ENCODE assay signal across 9 mouse cellular contexts in genomic region chr17:47527581-47528300, GRCm38 (mm10). TPM values are rescaled to one million over a fixed set of nuclear protein-coding genes. Genes with fewer than 3 reads are reported as not detected.
DNase-seq lines count a peak whose midpoint lies in the region; ATAC-seq and TF ChIP-seq lines count a peak whose summit lies in the region.
"Had no signal": no experiment of that assay in that cellular context is flagged by ENCODE, and none has a peak within 500 bp of the region (broad histone marks: within the 10 kb centered on the region; RNA-seq: fewer than 3 reads in every experiment).

No protein-coding gene starts in this region.

- ATAC-seq in embryonic facial prominence, embryonic 11.5 days (replicated peaks; ENCODE audit: insufficient number of reproducible peaks, low FRiP score, low TSS enrichment, low read depth): peak; percentile 22; the same call in 1 of the 2 replicates
- ATAC-seq in intestine, embryonic 15.5 days: peak; percentile 83
- 0 out of 2 replicates have a peak, but pooled peaks have one; percentile 12 for ATAC-seq in midbrain, embryonic 11.5 days (ENCODE audit: low FRiP score)

- no peaks in the 10 kb centered on the region for H3K36me3 ChIP-seq in embryonic facial prominence, embryonic 11.5 days (replicated peaks; ENCODE audit: control insufficient read depth, insufficient read depth, low read depth, low read length)
- no peaks in the 10 kb centered on the region for H3K36me3 ChIP-seq in intestine, embryonic 15.5 days
- no peaks in the 10 kb centered on the region for H3K36me3 ChIP-seq in midbrain, embryonic 11.5 days (ENCODE audit: control insufficient read depth, insufficient read depth, low read length)

- no peak overlapping the region for H3K4me2 ChIP-seq in embryonic facial prominence, embryonic 11.5 days (ENCODE audit: low read depth, low read length)
- peak overlapping the region; percentile 41 for H3K4me2 ChIP-seq in intestine, embryonic 15.5 days (replicated peaks)
- H3K4me2 ChIP-seq in midbrain, embryonic 11.5 days: no peak overlapping the region

- no peaks in the 10 kb centered on the region; the same call in 1 of the 2 replicates for H3K4me1 ChIP-seq in embryonic facial prominence, embryonic 11.5 days (ENCODE audit: control insufficient read depth, insufficient read depth, low read length)
- H3K4me1 ChIP-seq in intestine, embryonic 15.5 days (replicated peaks): peaks cover 36% of the 10 kb centered on the region
- peaks cover 7% of the 10 kb centered on the region for H3K4me1 ChIP-seq in midbrain, embryonic 11.5 days (ENCODE audit: control insufficient read depth, insufficient read depth, low read length)

- intact Hi-C loops in gastrocnemius, adult 2 months (cut with DNase I): no loop called here
- intact Hi-C loops in left cerebral cortex, postnatal 36 days (cut with DNase I): no loop called here

- 35% methylated on average over 10 of the region's 10 CpGs for WGBS in embryonic facial prominence, embryonic 11.5 days
- 27% methylated on average over 10 of the region's 10 CpGs for WGBS in intestine, embryonic 15.5 days
- 52% methylated on average over 10 of the region's 10 CpGs for WGBS in midbrain, embryonic 11.5 days

- H3K4me3 ChIP-seq in gastrocnemius, adult 2 months: no peak overlapping the region
- no peak overlapping the region for H3K4me3 ChIP-seq in embryonic facial prominence, embryonic 11.5 days (ENCODE audit: low read depth, low read length)
- no peak overlapping the region for H3K4me3 ChIP-seq in intestine, embryonic 15.5 days (replicated peaks)
- no peak overlapping the region for H3K4me3 ChIP-seq in midbrain, embryonic 11.5 days (ENCODE audit: low read depth, low read length)
- H3K4me3 ChIP-seq: erythroblast, embryonic 14.5 days had no signal

- TF ChIP-seq CTCF in gastrocnemius, adult 2 months (IDR thresholded peaks at IDR 0.05): no peak

- no peaks in the 10 kb centered on the region for H3K27me3 ChIP-seq in embryonic facial prominence, embryonic 11.5 days (ENCODE audit: control insufficient read depth, insufficient read depth, low read length)
- H3K27me3 ChIP-seq in intestine, embryonic 15.5 days (replicated peaks): no peaks in the 10 kb centered on the region
- H3K27me3 ChIP-seq in midbrain, embryonic 11.5 days (ENCODE audit: control insufficient read depth, insufficient read depth, low read length): no peaks in the 10 kb centered on the region

- peak overlapping the region; percentile 51 for H3K27ac ChIP-seq in gastrocnemius, adult 2 months
- H3K27ac ChIP-seq in embryonic facial prominence, embryonic 11.5 days (replicated peaks; ENCODE audit: low read depth, low read length): peak overlapping the region; percentile 83
- peak overlapping the region; percentile 89 for H3K27ac ChIP-seq in intestine, embryonic 15.5 days
- H3K27ac ChIP-seq in midbrain, embryonic 11.5 days (ENCODE audit: low read depth, low read length): no peak overlapping the region

- DNase-seq in gastrocnemius, adult 2 months: no peak
- DNase-seq in gastrocnemius, postnatal 25 days: no peak
- peak; percentile 69 for DNase-seq in embryonic facial prominence, embryonic 11.5 days (ENCODE audit: low spot score)
- no peak for DNase-seq in midbrain, embryonic 11.5 days (ENCODE audit: low spot score, missing footprints)
- DNase-seq in layer of hippocampus, postnatal 10 days (ENCODE audit: low spot score in 2 of 2): no peak
- DNase-seq in left cerebral cortex, postnatal 36 days (ENCODE audit: low spot score in 2 of 2): no peak
- no peak for DNase-seq in right cerebral cortex, postnatal 14 days

- H3K9me3 ChIP-seq in embryonic facial prominence, embryonic 11.5 days (replicated peaks; ENCODE audit: control insufficient read depth, low read length): no peaks in the 10 kb centered on the region
- H3K9me3 ChIP-seq in intestine, embryonic 15.5 days: no peaks in the 10 kb centered on the region
- no peaks in the 10 kb centered on the region for H3K9me3 ChIP-seq in midbrain, embryonic 11.5 days (ENCODE audit: control insufficient read depth, low read length)

- H3K9ac ChIP-seq in embryonic facial prominence, embryonic 11.5 days (replicated peaks; ENCODE audit: low read length): peak overlapping the region; percentile 40; the same call in 1 of the 2 replicates
- H3K9ac ChIP-seq in intestine, embryonic 15.5 days: peak overlapping the region; percentile 15; the same call in 1 of the 2 replicates
- H3K9ac ChIP-seq in midbrain, embryonic 11.5 days (ENCODE audit: low read length): peak overlapping the region; percentile 33; the same call in 1 of the 2 replicates

RNA-seq across cellular contexts. Expression of gene Ccnd3, which starts 22.9 kb away (rescaled TPM):
- 10 to 100 TPM; 18.7 to 25.8 TPM for total RNA-seq in gastrocnemius, adult 2 months (2021)
- total RNA-seq in gastrocnemius, postnatal 25 days (2021): 10 to 100 TPM; 31.4 to 44.8 TPM
- 291 and 294 TPM in 2 replicates for polyA plus RNA-seq in embryonic facial prominence, embryonic 11.5 days (2014; fragmentation: Nextera tagmentation; extraction: Ambion mirVana)
- polyA plus RNA-seq in intestine, embryonic 15.5 days (2015; fragmentation: Nextera tagmentation; extraction: Ambion mirVana): 394 and 407 TPM in 2 replicates
- polyA plus RNA-seq in midbrain, embryonic 11.5 days (2014; fragmentation: Nextera tagmentation; extraction: Ambion mirVana): 175 and 194 TPM in 2 replicates
- 10 to 100 TPM; 34.7 to 39.6 TPM for total RNA-seq in layer of hippocampus, postnatal 10 days (2021)
- 10 to 100 TPM; 30.1 to 34.9 TPM for total RNA-seq in left cerebral cortex, postnatal 36 days (2021)

RNA-seq across cellular contexts. Expression of gene Taf8, which starts 25.6 kb away (rescaled TPM):
- total RNA-seq in gastrocnemius, adult 2 months (2021): 10 to 100 TPM; 13.0 to 14.1 TPM
- 10 to 100 TPM in 1 of 2 experiments, 1 to 10 TPM in 1; 9.6 to 10.0 TPM for total RNA-seq in gastrocnemius, postnatal 25 days (2021)
- 27.6 and 29.4 TPM in 2 replicates for polyA plus RNA-seq in embryonic facial prominence, embryonic 11.5 days (2014; fragmentation: Nextera tagmentation; extraction: Ambion mirVana)
- polyA plus RNA-seq in intestine, embryonic 15.5 days (2015; fragmentation: Nextera tagmentation; extraction: Ambion mirVana): 20.4 and 21.9 TPM in 2 replicates
- 25.5 TPM in 2 replicates for polyA plus RNA-seq in midbrain, embryonic 11.5 days (2014; fragmentation: Nextera tagmentation; extraction: Ambion mirVana)
- 10 to 100 TPM; 16.7 to 17.0 TPM for total RNA-seq in layer of hippocampus, postnatal 10 days (2021)
- 10 to 100 TPM; 16.9 to 20.6 TPM for total RNA-seq in left cerebral cortex, postnatal 36 days (2021)

Comparison
In these comparisons a context has a peak if more than half of its experiments do, and no peak if none do; other contexts are left out.
1. ATAC-seq: peak in every context shown above with its lines; median percentile 83 in intestine, embryonic 15.5 days; 22 in embryonic facial prominence, embryonic 11.5 days; 12 in midbrain, embryonic 11.5 days.